Mouse (Mus musculus): ENCODE measurements around the gene Zfp784. TPM values are rescaled to one million over a fixed set of nuclear protein-coding genes. Genes with fewer than 3 reads are reported as not detected.

Gene Zfp784
- polyA plus RNA-seq, 1 experiment from 2014 or later = 1.7 TPM

DNA sequence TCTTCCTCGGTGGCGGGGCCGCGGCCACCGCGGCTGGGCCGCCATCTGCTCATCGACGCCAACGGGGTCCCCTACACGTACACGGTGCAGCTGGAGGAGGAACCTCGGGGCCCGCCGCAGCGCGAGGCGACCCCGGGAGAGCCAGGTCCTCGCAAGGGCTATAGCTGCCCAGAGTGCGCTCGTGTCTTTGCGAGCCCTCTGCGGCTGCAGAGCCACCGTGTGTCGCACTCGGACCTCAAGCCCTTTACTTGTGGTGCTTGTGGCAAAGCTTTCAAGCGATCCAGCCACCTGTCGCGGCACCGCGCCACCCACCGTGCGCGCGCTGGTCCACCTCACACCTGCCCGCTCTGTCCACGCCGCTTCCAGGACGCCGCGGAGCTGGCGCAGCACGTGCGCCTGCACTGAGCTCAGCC is 14.7 kb upstream of the Zfp784 start:
- Histone ChIP-seq H3K9ac (ENCODE audit: low read depth, low read length) (no peak overlapping the region), H3K9me3 (replicated peaks; ENCODE audit: control insufficient read depth, low read length) (no peaks in the 10 kb centered on the region), H3K4me2 (ENCODE audit: low read depth, low read length) (0 out of 2 replicates have a peak overlapping the region, but pooled peaks have one; percentile 4), H3K4me3 (ENCODE audit: low read depth, low read length) (peak overlapping the region; percentile 1; the same call in 1 of the 2 replicates), H3K27ac (ENCODE audit: low read length) (no peak overlapping the region), H3K36me3 (ENCODE audit: control insufficient read depth, insufficient read depth) (no peaks in the 10 kb centered on the region), H3K27me3 (ENCODE audit: control insufficient read depth, insufficient read depth, low read depth, low read length) (peaks cover 94% of the 10 kb centered on the region), H3K4me1 (ENCODE audit: control insufficient read depth, low read depth, low read length) (peaks cover 4% of the 10 kb centered on the region)
- 3% methylated on average over 45 of the region's 45 CpGs for WGBS (ENCODE audit: insufficient replicate concordance)
- ATAC-seq (ENCODE audit: low read depth) = no peak

- Histone ChIP-seq H3K4me2 (ENCODE audit: low read depth, low read length) (0 out of 2 replicates have a peak overlapping the region, but pooled peaks have one; percentile 4), H3K9me3 (replicated peaks; ENCODE audit: control insufficient read depth, low read length) (no peaks in the 10 kb centered on the region), H3K27ac (ENCODE audit: low read length) (no peak overlapping the region), H3K27me3 (ENCODE audit: control insufficient read depth, insufficient read depth, low read depth, low read length) (peaks cover 89% of the 10 kb centered on the region), H3K4me1 (ENCODE audit: control insufficient read depth, low read depth, low read length) (peaks cover 4% of the 10 kb centered on the region), H3K36me3 (ENCODE audit: control insufficient read depth, insufficient read depth) (no peaks in the 10 kb centered on the region), H3K9ac (ENCODE audit: low read depth, low read length) (no peak overlapping the region), H3K4me3 (ENCODE audit: low read depth, low read length) (peak overlapping the region; percentile 62)
- ATAC-seq (ENCODE audit: low read depth) = no peak
- 4% methylated on average over 12 of the region's 12 CpGs for WGBS (ENCODE audit: insufficient replicate concordance)
Measured at GRCm38 (mm10) chr7:5052438-5052837, 14.2 kb upstream of the Zfp784 start.

- peak; percentile 67 for ATAC-seq (ENCODE audit: low read depth)
- peak within 1 kb of the TSS; percentile 74 for H3K4me2 ChIP-seq (ENCODE audit: low read depth, low read length)
- no peaks in the 10 kb centered on the region for H3K9me3 ChIP-seq (replicated peaks; ENCODE audit: control insufficient read depth, low read length)
- no peak within 1 kb of the TSS for H3K27ac ChIP-seq (ENCODE audit: low read length)
- 2% methylated on average over 65 of the region's 65 CpGs for WGBS (ENCODE audit: insufficient replicate concordance)
- peaks cover 79% of the 10 kb centered on the region for H3K27me3 ChIP-seq (ENCODE audit: control insufficient read depth, insufficient read depth, low read depth, low read length)
- H3K4me1 ChIP-seq (ENCODE audit: control insufficient read depth, low read depth, low read length) = peaks cover 4% of the 10 kb centered on the region
- H3K4me3 ChIP-seq (ENCODE audit: low read depth, low read length) = peak within 1 kb of the TSS; percentile 62
- peak within 1 kb of the TSS; percentile 57 for H3K9ac ChIP-seq (ENCODE audit: low read depth, low read length)
- no peaks in the 10 kb centered on the region for H3K36me3 ChIP-seq (ENCODE audit: control insufficient read depth, insufficient read depth)
Measured at GRCm38 (mm10) chr7:5051193-5052192, 13.2 kb upstream of the Zfp784 start, which contains the start of gene Zfp580. Gene Zfp580 (plus strand): TSS chr7:5051538.

DNA sequence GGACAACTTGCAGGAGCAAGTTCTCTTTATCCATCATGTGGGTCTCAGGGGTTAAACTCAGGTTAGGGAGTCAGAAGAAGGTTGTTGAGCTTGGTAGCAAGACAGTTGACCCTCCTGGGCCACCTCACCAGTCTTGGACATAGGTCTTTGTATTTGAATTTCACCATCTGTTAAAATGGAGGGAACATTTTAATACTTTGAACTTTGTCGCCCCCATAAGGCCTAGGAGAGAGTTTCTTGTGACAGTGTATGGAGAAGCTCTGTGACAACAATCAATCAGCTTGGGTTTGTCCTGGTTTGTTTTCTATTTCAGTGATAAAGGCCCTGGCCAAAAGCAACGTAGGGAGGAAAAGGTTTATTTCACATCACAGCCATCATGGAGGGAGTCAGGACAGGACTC is 9.1 kb upstream of the Zfp784 start:
- Histone ChIP-seq H3K4me1 (ENCODE audit: control insufficient read depth, low read depth, low read length) (peaks cover 4% of the 10 kb centered on the region), H3K9ac (ENCODE audit: low read depth, low read length) (no peak overlapping the region), H3K27ac (ENCODE audit: low read length) (no peak overlapping the region), H3K4me3 (ENCODE audit: low read depth, low read length) (no peak overlapping the region), H3K27me3 (ENCODE audit: control insufficient read depth, insufficient read depth, low read depth, low read length) (peaks cover 37% of the 10 kb centered on the region), H3K9me3 (replicated peaks; ENCODE audit: control insufficient read depth, low read length) (no peaks in the 10 kb centered on the region), H3K4me2 (ENCODE audit: low read depth, low read length) (no peak overlapping the region), H3K36me3 (ENCODE audit: control insufficient read depth, insufficient read depth) (no peaks in the 10 kb centered on the region)
- 12% methylated on average over 2 of the region's 2 CpGs for WGBS (ENCODE audit: insufficient replicate concordance)
- no peak for ATAC-seq (ENCODE audit: low read depth)

- H3K36me3 ChIP-seq (ENCODE audit: control insufficient read depth, insufficient read depth) = no peaks in the 10 kb centered on the region
- WGBS (ENCODE audit: insufficient replicate concordance) = 59% methylated on average over 2 of the region's 2 CpGs
- no peak overlapping the region for H3K4me3 ChIP-seq (ENCODE audit: low read depth, low read length)
- peaks cover 25% of the 10 kb centered on the region for H3K27me3 ChIP-seq (ENCODE audit: control insufficient read depth, insufficient read depth, low read depth, low read length)
- no peaks in the 10 kb centered on the region for H3K9me3 ChIP-seq (replicated peaks; ENCODE audit: control insufficient read depth, low read length)
- no peak for ATAC-seq (ENCODE audit: low read depth)
- H3K4me1 ChIP-seq (ENCODE audit: control insufficient read depth, low read depth, low read length) = no peaks in the 10 kb centered on the region
- no peak overlapping the region for H3K9ac ChIP-seq (ENCODE audit: low read depth, low read length)
- H3K27ac ChIP-seq (ENCODE audit: low read length) = no peak overlapping the region
- no peak overlapping the region for H3K4me2 ChIP-seq (ENCODE audit: low read depth, low read length)
Measured at GRCm38 (mm10) chr7:5046112-5046511, 7.9 kb upstream of the Zfp784 start.

- Histone ChIP-seq H3K4me3 (ENCODE audit: low read depth, low read length) (no peak overlapping the region), H3K9ac (ENCODE audit: low read depth, low read length) (no peak overlapping the region), H3K4me1 (ENCODE audit: control insufficient read depth, low read depth, low read length) (no peaks in the 10 kb centered on the region), H3K27ac (ENCODE audit: low read length) (no peak overlapping the region), H3K36me3 (ENCODE audit: control insufficient read depth, insufficient read depth) (no peaks in the 10 kb centered on the region), H3K9me3 (replicated peaks; ENCODE audit: control insufficient read depth, low read length) (no peaks in the 10 kb centered on the region), H3K27me3 (ENCODE audit: control insufficient read depth, insufficient read depth, low read depth, low read length) (peaks cover 14% of the 10 kb centered on the region), H3K4me2 (ENCODE audit: low read depth, low read length) (no peak overlapping the region)
- WGBS (ENCODE audit: insufficient replicate concordance) = 25% methylated on average over 2 of the region's 2 CpGs
- ATAC-seq (ENCODE audit: low read depth) = no peak
Measured at GRCm38 (mm10) chr7:5044981-5045380, 6.7 kb upstream of the Zfp784 start.

DNA sequence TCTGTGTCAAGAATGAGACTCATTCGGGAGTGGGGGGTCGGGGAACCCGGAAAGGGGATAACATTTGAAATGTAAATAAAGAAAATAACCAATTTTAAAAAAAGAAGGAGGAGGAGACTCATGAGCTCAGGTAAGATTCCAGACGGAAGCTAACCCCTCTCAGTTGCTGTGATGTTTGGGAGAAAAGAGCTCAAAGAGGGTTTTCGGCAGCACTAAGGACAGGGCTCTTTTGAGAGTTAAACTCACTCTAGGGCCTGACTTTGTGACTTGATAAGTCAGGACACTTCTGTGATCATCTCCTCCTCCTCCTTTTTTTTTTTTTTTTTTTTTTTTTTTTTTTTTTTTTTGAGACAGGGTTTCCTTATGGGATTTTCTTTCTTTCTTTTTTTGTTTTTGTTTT is 694 bp upstream of the Zfp784 start:
- H3K27me3 ChIP-seq (ENCODE audit: control insufficient read depth, insufficient read depth, low read depth, low read length) = no peaks in the 10 kb centered on the region
- peaks cover 14% of the 10 kb centered on the region for H3K4me1 ChIP-seq (ENCODE audit: control insufficient read depth, low read depth, low read length)
- H3K9me3 ChIP-seq (replicated peaks; ENCODE audit: control insufficient read depth, low read length) = no peaks in the 10 kb centered on the region
- WGBS (ENCODE audit: insufficient replicate concordance) = 22% methylated on average over 5 of the region's 5 CpGs
- H3K36me3 ChIP-seq (ENCODE audit: control insufficient read depth, insufficient read depth) = no peaks in the 10 kb centered on the region
- H3K4me3 ChIP-seq (ENCODE audit: low read depth, low read length) = peak overlapping the region; percentile 88
- peak overlapping the region; percentile 95 for H3K27ac ChIP-seq (ENCODE audit: low read length)
- ATAC-seq (ENCODE audit: low read depth) = no peak
- peak overlapping the region; percentile 78 for H3K4me2 ChIP-seq (ENCODE audit: low read depth, low read length)
- peak overlapping the region; percentile 88 for H3K9ac ChIP-seq (ENCODE audit: low read depth, low read length)

DNA sequence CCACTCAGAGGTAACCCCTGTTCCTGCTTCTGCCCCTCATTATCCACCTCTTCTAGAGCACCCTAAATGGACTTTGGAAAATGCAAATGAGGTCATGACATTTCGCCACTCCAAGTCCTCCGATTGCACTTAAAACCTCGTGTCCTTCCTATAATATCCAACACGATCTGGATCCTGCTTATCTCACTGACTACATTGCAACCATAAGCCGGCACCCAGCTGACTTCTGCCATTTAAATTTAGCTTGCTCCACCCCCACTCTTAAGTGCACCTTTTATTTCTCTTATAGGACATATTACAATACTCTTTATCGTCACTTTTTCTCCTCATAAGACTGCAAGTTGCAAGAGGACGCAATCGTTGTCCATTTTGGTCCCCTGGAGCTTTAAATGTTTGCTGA is 779 bp downstream of the Zfp784 start:
- 59% methylated on average over 8 of the region's 8 CpGs for WGBS (ENCODE audit: insufficient replicate concordance)
- peak overlapping the region; percentile 95; the same call in 1 of the 2 replicates for H3K27ac ChIP-seq (ENCODE audit: low read length)

DNA sequence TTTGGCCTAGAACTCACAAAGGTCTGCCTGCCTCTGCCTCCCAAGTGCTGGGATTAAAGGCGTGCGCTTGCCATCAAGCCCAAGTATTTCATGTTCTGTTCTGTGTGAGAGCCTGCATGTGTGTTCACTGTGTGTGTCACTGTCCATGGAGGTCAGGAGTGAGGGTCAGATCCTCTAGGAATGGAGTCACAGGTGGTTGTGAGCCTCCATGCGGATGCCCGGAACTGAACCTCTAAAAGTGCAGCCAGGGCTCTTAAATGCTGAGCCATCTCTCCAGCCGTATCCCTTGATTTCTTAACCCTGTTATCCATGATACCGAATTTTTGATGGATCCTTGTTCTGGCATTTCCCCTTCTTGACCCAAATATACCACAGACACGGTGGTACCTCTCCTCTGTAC is 1.2 kb downstream of the Zfp784 start:
- no peak overlapping the region for H3K9ac ChIP-seq (ENCODE audit: low read depth, low read length)
- no peaks in the 10 kb centered on the region for H3K9me3 ChIP-seq (replicated peaks; ENCODE audit: control insufficient read depth, low read length)
- peaks cover 6% of the 10 kb centered on the region for H3K36me3 ChIP-seq (ENCODE audit: control insufficient read depth, insufficient read depth)
- no peak for ATAC-seq (ENCODE audit: low read depth)
- no peak overlapping the region for H3K4me3 ChIP-seq (ENCODE audit: low read depth, low read length)
- H3K4me1 ChIP-seq (ENCODE audit: control insufficient read depth, low read depth, low read length) = peaks cover 14% of the 10 kb centered on the region
- H3K4me2 ChIP-seq (ENCODE audit: low read depth, low read length) = no peak overlapping the region
- WGBS (ENCODE audit: insufficient replicate concordance) = 83% methylated on average over 7 of the region's 7 CpGs
- H3K27ac ChIP-seq (ENCODE audit: low read length) = no peak overlapping the region
- H3K27me3 ChIP-seq (ENCODE audit: control insufficient read depth, insufficient read depth, low read depth, low read length) = no peaks in the 10 kb centered on the region

More for the DNA sequence above, 779 bp downstream of the Zfp784 start:
- H3K9ac ChIP-seq (ENCODE audit: low read depth, low read length) = no peak overlapping the region
- H3K36me3 ChIP-seq (ENCODE audit: control insufficient read depth, insufficient read depth) = peaks cover 3% of the 10 kb centered on the region; the same call in 1 of the 2 replicates
- peak overlapping the region; percentile 78 for H3K4me2 ChIP-seq (ENCODE audit: low read depth, low read length)
- H3K9me3 ChIP-seq (replicated peaks; ENCODE audit: control insufficient read depth, low read length) = no peaks in the 10 kb centered on the region
- H3K4me1 ChIP-seq (ENCODE audit: control insufficient read depth, low read depth, low read length) = peaks cover 14% of the 10 kb centered on the region
- H3K27me3 ChIP-seq (ENCODE audit: control insufficient read depth, insufficient read depth, low read depth, low read length) = no peaks in the 10 kb centered on the region
- ATAC-seq (ENCODE audit: low read depth) = no peak
- peak overlapping the region; percentile 88 for H3K4me3 ChIP-seq (ENCODE audit: low read depth, low read length)

All from liver, embryonic 16.5 days (tissue).